Comparison of ENCODE assay signal across 31 mouse cellular contexts in genomic region chr14:103747345-103747744, GRCm38 (mm10).
DNase-seq lines count a peak whose midpoint lies in the region; ATAC-seq lines count a peak whose summit lies in the region.
"Had no signal": no experiment of that assay in that cellular context is flagged by ENCODE, and none has a peak within 500 bp of the region (broad histone marks: within the 10 kb centered on the region; RNA-seq: fewer than 3 reads in every experiment).

No protein-coding gene starts in this region.

- WGBS in embryonic facial prominence, embryonic 11.5 days: 48% methylated on average over 6 of the region's 6 CpGs
- WGBS in embryonic facial prominence, embryonic 10.5 days: 60% methylated on average over 6 of the region's 6 CpGs
- 54% methylated on average over 6 of the region's 6 CpGs for WGBS in midbrain, embryonic 14.5 days
- WGBS in midbrain, embryonic 10.5 days: 83% methylated on average over 6 of the region's 6 CpGs

- peak; percentile 58 for DNase-seq in embryonic facial prominence, embryonic 11.5 days (ENCODE audit: low spot score)
- DNase-seq in embryonic facial prominence, embryonic 10.5 days (ENCODE audit: low spot score): no peak
- peak; percentile 76 for DNase-seq in midbrain, embryonic 14.5 days
- no peak for DNase-seq in midbrain, embryonic 10.5 days (ENCODE audit: low spot score)
- DNase-seq in retina, postnatal 1 day: peak; percentile 79
- DNase-seq in left cerebral cortex, adult 9 months (ENCODE audit: low spot score in 2 of 2): no peak
- DNase-seq in urinary bladder, adult 18-20 months (ENCODE audit: low spot score in 2 of 2): no peak
- DNase-seq: adrenal gland, postnatal 14 days; cerebellum, adult 18-20 months; cerebellum, postnatal 10 days; gastrocnemius, postnatal 25 days; heart, adult 11 months; heart, postnatal 36 days; kidney, adult 9 months; kidney, postnatal 14 days; liver, embryonic 13.5 days; lung, adult 18-20 months; lung, postnatal 10 days; spleen, adult 18-20 months; thymus, postnatal 4 days had no signal

- H3K4me1 ChIP-seq in embryonic facial prominence, embryonic 11.5 days (ENCODE audit: control insufficient read depth, insufficient read depth, low read length): no peaks in the 10 kb centered on the region
- H3K4me1 ChIP-seq in embryonic facial prominence, embryonic 10.5 days: peaks cover 3% of the 10 kb centered on the region; the same call in 1 of the 2 replicates
- peaks cover 6% of the 10 kb centered on the region; the same call in 1 of the 2 replicates for H3K4me1 ChIP-seq in midbrain, embryonic 14.5 days (ENCODE audit: control insufficient read depth, insufficient read depth, low read length)
- H3K4me1 ChIP-seq in midbrain, embryonic 10.5 days: peaks cover 7% of the 10 kb centered on the region; the same call in 1 of the 2 replicates
- H3K4me1 ChIP-seq: heart, embryonic 10.5 days; heart, embryonic 15.5 days; hindbrain, embryonic 13.5 days; limb, embryonic 15.5 days; neural tube, embryonic 12.5 days had no signal

- H3K4me3 ChIP-seq in embryonic facial prominence, embryonic 11.5 days (ENCODE audit: low read depth, low read length): no peak overlapping the region
- H3K4me3 ChIP-seq in embryonic facial prominence, embryonic 10.5 days: no peak overlapping the region
- H3K4me3 ChIP-seq in midbrain, embryonic 14.5 days (replicated peaks; ENCODE audit: low read depth, low read length): no peak overlapping the region
- no peak overlapping the region for H3K4me3 ChIP-seq in midbrain, embryonic 10.5 days
- H3K4me3 ChIP-seq: heart, embryonic 10.5 days; heart, embryonic 15.5 days; hindbrain, embryonic 13.5 days; limb, embryonic 15.5 days; liver, embryonic 13.5 days; midbrain, embryonic 12.5 days; myocyte; neural tube, embryonic 12.5 days had no signal

- no peaks in the 10 kb centered on the region for H3K36me3 ChIP-seq in embryonic facial prominence, embryonic 11.5 days (replicated peaks; ENCODE audit: control insufficient read depth, insufficient read depth, low read depth, low read length)
- no peaks in the 10 kb centered on the region for H3K36me3 ChIP-seq in embryonic facial prominence, embryonic 10.5 days (replicated peaks)
- H3K36me3 ChIP-seq in midbrain, embryonic 14.5 days (ENCODE audit: control insufficient read depth, insufficient read depth, low read length): no peaks in the 10 kb centered on the region
- H3K36me3 ChIP-seq in midbrain, embryonic 10.5 days: no peaks in the 10 kb centered on the region
- H3K36me3 ChIP-seq: G1E; heart, embryonic 10.5 days; heart, embryonic 15.5 days; hindbrain, embryonic 13.5 days; limb, embryonic 15.5 days; liver, embryonic 13.5 days; midbrain, embryonic 12.5 days; neural tube, embryonic 12.5 days had no signal

- H3K9me3 ChIP-seq in embryonic facial prominence, embryonic 11.5 days (replicated peaks; ENCODE audit: control insufficient read depth, low read length): no peaks in the 10 kb centered on the region
- H3K9me3 ChIP-seq in embryonic facial prominence, embryonic 10.5 days: no peaks in the 10 kb centered on the region
- no peaks in the 10 kb centered on the region for H3K9me3 ChIP-seq in midbrain, embryonic 14.5 days (ENCODE audit: control insufficient read depth, low read length)
- H3K9me3 ChIP-seq in midbrain, embryonic 10.5 days (replicated peaks): no peaks in the 10 kb centered on the region
- H3K9me3 ChIP-seq: heart, embryonic 10.5 days; heart, embryonic 15.5 days; hindbrain, embryonic 13.5 days; limb, embryonic 15.5 days; liver, embryonic 13.5 days; midbrain, embryonic 12.5 days; neural tube, embryonic 12.5 days had no signal

- no peaks in the 10 kb centered on the region for H3K27me3 ChIP-seq in embryonic facial prominence, embryonic 11.5 days (ENCODE audit: control insufficient read depth, insufficient read depth, low read length)
- H3K27me3 ChIP-seq in embryonic facial prominence, embryonic 10.5 days (replicated peaks; ENCODE audit: low read depth, poor library complexity, severe bottlenecking): no peaks in the 10 kb centered on the region
- no peaks in the 10 kb centered on the region for H3K27me3 ChIP-seq in midbrain, embryonic 14.5 days (ENCODE audit: control insufficient read depth, insufficient read depth, low read length)
- H3K27me3 ChIP-seq in midbrain, embryonic 10.5 days (ENCODE audit: low read depth, poor library complexity, severe bottlenecking): no peaks in the 10 kb centered on the region
- H3K27me3 ChIP-seq: heart, embryonic 15.5 days; hindbrain, embryonic 13.5 days; limb, embryonic 15.5 days; liver, embryonic 13.5 days; midbrain, embryonic 12.5 days; neural tube, embryonic 12.5 days had no signal

- H3K9ac ChIP-seq in embryonic facial prominence, embryonic 11.5 days (replicated peaks; ENCODE audit: low read length): no peak overlapping the region
- no peak overlapping the region for H3K9ac ChIP-seq in midbrain, embryonic 14.5 days (replicated peaks; ENCODE audit: low read length)
- H3K9ac ChIP-seq: heart, embryonic 15.5 days; hindbrain, embryonic 13.5 days; limb, embryonic 15.5 days; liver, embryonic 13.5 days; midbrain, embryonic 12.5 days; neural tube, embryonic 12.5 days had no signal

- H3K27ac ChIP-seq in embryonic facial prominence, embryonic 11.5 days (replicated peaks; ENCODE audit: low read depth, low read length): no peak overlapping the region
- H3K27ac ChIP-seq in embryonic facial prominence, embryonic 10.5 days (replicated peaks): no peak overlapping the region
- no peak overlapping the region for H3K27ac ChIP-seq in midbrain, embryonic 14.5 days (replicated peaks; ENCODE audit: low read depth, low read length)
- no peak overlapping the region for H3K27ac ChIP-seq in midbrain, embryonic 10.5 days (replicated peaks)
- H3K27ac ChIP-seq: heart, embryonic 10.5 days; heart, embryonic 15.5 days; hindbrain, embryonic 13.5 days; limb, embryonic 15.5 days; liver, embryonic 13.5 days; midbrain, embryonic 12.5 days; neural tube, embryonic 12.5 days had no signal

- no peak overlapping the region for H3K4me2 ChIP-seq in embryonic facial prominence, embryonic 11.5 days (ENCODE audit: low read depth, low read length)
- no peak overlapping the region for H3K4me2 ChIP-seq in midbrain, embryonic 14.5 days (ENCODE audit: low read length)
- H3K4me2 ChIP-seq: heart, embryonic 15.5 days; hindbrain, embryonic 13.5 days; limb, embryonic 15.5 days; liver, embryonic 13.5 days; midbrain, embryonic 12.5 days; neural tube, embryonic 12.5 days had no signal

- ATAC-seq in embryonic facial prominence, embryonic 11.5 days (replicated peaks; ENCODE audit: insufficient number of reproducible peaks, low FRiP score, low TSS enrichment, low read depth): no peak
- no peak for ATAC-seq in midbrain, embryonic 14.5 days (ENCODE audit: low FRiP score, low TSS enrichment)
- ATAC-seq in megakaryocyte progenitor cell, adult 5-6 weeks (replicated peaks; ENCODE audit: poor library complexity): 0 out of 2 replicates have a peak, but pooled peaks have one; percentile 20
- ATAC-seq: forebrain, embryonic 14.5 days; intestine, embryonic 16.5 days had no signal

Comparison
In these comparisons a context has a peak if more than half of its experiments do, and no peak if none do; other contexts are left out.
1. DNase-seq: peak in embryonic facial prominence, embryonic 11.5 days (single experiment), midbrain, embryonic 14.5 days (single experiment) and retina, postnatal 1 day (single experiment); none in embryonic facial prominence, embryonic 10.5 days (single experiment), midbrain, embryonic 10.5 days (single experiment), left cerebral cortex, adult 9 months (0 of 2) and urinary bladder, adult 18-20 months (0 of 2).